Mouse (Mus musculus) cortical plate, adult 2 months (tissue): ENCODE results near the gene Plekhg3.

Experiments
- CTCF ChIP-seq: fragments of 200-500 bp; IDR thresholded peaks from 2 replicates; pipeline ENCODE4 v1.5.1; 2011; ENCODE audit warnings: mild to moderate bottlenecking, control low read depth, low read length; ENCODE audit not compliant: insufficient read depth; ENCODE audit errors: extremely low read depth
- POLR2A ChIP-seq: fragments of 200-500 bp; IDR thresholded peaks from 2 replicates; pipeline ENCODE4 v1.6.1; 2011; ENCODE audit warnings: mild to moderate bottlenecking, low read length, control low read depth; ENCODE audit not compliant: insufficient read depth; ENCODE audit errors: extremely low read depth

DNA sequence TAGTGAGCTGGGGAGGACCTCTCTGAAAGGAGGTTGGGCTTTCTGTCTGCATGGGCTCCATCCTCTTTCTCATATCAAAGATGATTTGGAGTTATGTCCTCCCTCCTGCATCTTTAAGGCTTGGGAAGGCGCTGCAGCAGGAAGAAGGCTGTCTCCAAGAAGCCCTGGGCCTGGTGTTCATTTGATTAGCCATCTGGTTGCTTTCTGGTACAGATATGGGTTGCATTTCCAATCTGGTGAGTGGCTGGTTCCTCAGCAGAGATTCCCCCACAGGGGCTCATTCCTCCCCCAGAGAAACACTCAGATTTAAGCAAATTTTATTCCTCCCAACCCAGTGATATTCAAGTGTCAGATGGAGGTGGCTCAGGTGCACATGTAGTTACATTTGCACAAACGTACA, 65.1 kb downstream of the Plekhg3 start:
- TF ChIP-seq CTCF (no peak), POLR2A (no peak)
